Mouse (Mus musculus): ENCODE measurements around the gene Gm11549. TPM values are rescaled to one million over a fixed set of nuclear protein-coding genes. Genes with fewer than 3 reads are reported as not detected.

Gene Gm11549
- polyA plus RNA-seq (2015; fragmentation: Illumina TruSeq; extraction: RNeasy Lipid Tissue Mini Kit (QIAGEN cat#74804); ENCODE audit: insufficient read depth, low replicate concordance): 0.08 TPM

DNA sequence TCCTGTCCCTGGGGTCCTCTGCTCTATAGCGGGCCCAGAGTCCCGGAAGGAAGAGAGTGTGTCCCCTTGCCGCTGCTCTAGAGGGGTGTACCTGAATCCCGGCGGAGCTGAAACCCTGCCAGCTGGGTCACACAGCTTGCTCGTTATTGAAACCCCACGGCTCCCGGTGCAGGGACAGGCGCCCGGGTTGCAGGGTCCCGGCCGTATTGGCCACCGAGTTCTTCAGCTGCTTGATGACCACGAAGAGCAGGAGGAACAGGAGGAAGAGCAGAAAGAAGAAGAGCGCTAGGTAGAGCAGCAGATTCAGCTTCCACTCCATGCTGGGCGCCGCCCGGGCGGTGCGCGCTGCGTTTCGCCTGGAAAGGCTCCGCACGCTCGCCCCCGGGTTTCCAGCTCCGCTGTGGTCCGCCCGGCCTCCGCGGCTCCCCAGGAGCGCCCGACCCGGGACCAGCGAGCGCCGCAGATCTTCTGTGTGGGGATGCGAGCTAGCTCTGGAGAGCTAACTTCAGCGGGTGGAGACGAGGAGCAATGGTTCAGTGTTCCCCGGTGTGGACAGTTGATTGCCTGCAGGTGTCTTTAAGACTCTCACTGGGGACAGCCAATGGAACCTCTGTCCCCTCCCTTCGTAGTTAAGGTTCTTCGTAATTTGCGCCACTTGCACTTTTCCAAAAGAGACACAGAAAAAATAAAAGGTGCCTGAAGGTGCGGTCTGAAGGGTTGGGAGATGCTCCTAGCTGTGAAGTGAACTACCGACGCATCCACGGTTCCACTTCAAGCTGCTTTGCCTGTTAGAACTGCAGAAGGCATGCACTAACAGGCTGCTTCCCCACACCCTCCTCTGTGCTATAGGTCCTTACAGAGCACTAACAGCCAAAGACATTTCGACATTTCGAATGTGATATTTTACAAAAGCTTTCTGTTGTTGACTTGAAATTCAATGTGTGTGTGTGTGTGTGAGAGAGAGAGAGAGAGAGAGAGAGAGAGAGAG, at the start of gene Gm11549:
Gene Gm11549 (minus strand): TSS at position 741 of the 988 bp plus-strand sequence.

DNA sequence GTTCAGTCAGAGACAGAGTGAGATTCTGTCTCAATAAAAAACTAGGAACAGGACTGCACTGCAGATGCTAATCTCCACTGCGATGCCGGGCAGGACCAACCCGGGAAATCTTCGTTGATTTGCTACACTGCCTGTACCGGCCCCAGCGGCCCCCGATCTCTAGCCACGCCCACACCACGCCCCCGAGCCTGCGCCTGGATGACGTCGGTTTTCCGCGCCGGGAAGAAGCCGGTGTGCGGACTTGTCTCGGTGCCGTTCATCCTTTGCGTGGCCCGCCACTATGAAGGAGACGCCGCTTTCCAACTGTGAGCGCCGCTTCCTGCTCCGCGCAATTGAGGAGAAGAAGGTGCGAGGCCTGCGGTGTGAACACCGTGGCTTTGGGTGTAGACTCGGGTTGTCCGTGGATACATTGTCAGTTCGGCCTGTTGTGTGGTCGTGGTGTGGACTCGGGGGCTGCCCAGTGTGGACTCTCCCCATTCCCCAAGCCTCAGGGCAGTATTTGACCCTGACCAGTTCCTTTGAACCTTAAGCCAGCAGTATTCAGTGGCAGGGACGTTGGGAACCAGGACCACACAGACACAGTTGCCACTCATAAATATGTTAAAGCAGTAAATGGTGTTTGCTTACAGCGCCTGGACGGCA, 30.9 kb upstream of the Gm11549 start, which contains the start of gene Exosc9:
Gene Exosc9 (plus strand): TSS at position 201 of the 642 bp plus-strand sequence.

DNA sequence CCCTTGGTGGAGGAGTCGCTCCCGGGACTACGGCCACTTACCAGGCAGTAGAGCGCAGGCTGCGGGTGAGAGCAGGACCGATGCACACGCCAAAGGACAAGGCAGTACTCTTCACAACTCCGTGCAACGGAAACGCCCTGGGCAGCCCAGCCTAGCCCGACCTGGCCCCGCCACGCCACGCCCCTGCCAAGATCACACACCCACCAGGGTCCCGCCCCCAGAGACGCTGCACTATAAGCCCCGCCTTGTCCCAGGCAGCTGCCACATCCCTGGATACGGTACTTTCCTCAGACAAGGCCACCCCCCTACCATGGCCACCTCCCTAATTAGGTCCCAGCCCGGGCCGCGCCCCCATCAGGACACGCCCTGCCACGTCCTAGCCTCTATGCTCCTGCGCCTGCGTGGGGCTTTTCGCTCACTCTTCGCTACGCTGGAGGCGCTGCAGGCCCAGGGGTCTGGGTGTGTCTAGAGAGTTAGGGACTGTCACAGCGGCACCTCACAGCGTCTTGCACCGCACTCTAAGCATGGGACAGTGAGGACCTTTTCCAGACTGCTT, 46.0 kb downstream of the Gm11549 start, which contains the start of the genes Anxa5 and 1810062G17Rik:
Gene Anxa5 (minus strand): TSS at position 363 of the 556 bp plus-strand sequence.
Gene 1810062G17Rik (plus strand): TSS at position 406 of the 556 bp plus-strand sequence.

Other genes with a start within 250 kb of the Gm11549 start
- gene Anxa5, start 45.9 kb downstream of the Gm11549 start, polyA plus RNA-seq (2015; fragmentation: Illumina TruSeq; extraction: RNeasy Lipid Tissue Mini Kit (QIAGEN cat#74804); ENCODE audit: insufficient read depth, low replicate concordance): 137 TPM
- 0.47 TPM for gene 1810062G17Rik, start 45.9 kb downstream of the Gm11549 start, polyA plus RNA-seq (2015; fragmentation: Illumina TruSeq; extraction: RNeasy Lipid Tissue Mini Kit (QIAGEN cat#74804); ENCODE audit: insufficient read depth, low replicate concordance)
- gene Exosc9, start 30.8 kb upstream of the Gm11549 start, polyA plus RNA-seq (2015; fragmentation: Illumina TruSeq; extraction: RNeasy Lipid Tissue Mini Kit (QIAGEN cat#74804); ENCODE audit: insufficient read depth, low replicate concordance): 59.1 TPM
- 40.4 TPM for gene Ccna2, start 50.3 kb upstream of the Gm11549 start, polyA plus RNA-seq (2015; fragmentation: Illumina TruSeq; extraction: RNeasy Lipid Tissue Mini Kit (QIAGEN cat#74804); ENCODE audit: insufficient read depth, low replicate concordance)
- gene Bbs7, start 91.7 kb upstream of the Gm11549 start, polyA plus RNA-seq (2015; fragmentation: Illumina TruSeq; extraction: RNeasy Lipid Tissue Mini Kit (QIAGEN cat#74804); ENCODE audit: insufficient read depth, low replicate concordance): 3.0 TPM
- gene Trpc3, start 168.4 kb upstream of the Gm11549 start, polyA plus RNA-seq (2015; fragmentation: Illumina TruSeq; extraction: RNeasy Lipid Tissue Mini Kit (QIAGEN cat#74804); ENCODE audit: insufficient read depth, low replicate concordance): 5.4 TPM

Data from spleen, adult 10 weeks (tissue).